Mouse (Mus musculus) forebrain, embryonic 11.5 days (tissue): ENCODE measurements around the gene Akap9. TPM values are rescaled to one million over a fixed set of nuclear protein-coding genes. Genes with fewer than 3 reads are reported as not detected.
"Not testable (repeated sequence)": the region's sequence is repeated elsewhere in the genome, so short reads cannot be mapped to it uniquely, and the experiment has no call there.

Experiments used
- ATAC-seq: fragments of 200-750 bp; cut with Nextera tagmentation; replicated peaks from 2 replicates; pipeline ENCODE4 v1.8.0; 2017; ENCODE audit warnings: moderate TSS enrichment; ENCODE audit not compliant: low FRiP score
- DNase-seq: peaks from one replicate; pipeline ENCODE4 v3.0.0-alpha.2; 2017; ENCODE audit warnings: low spot score
- H3K27ac ChIP-seq: fragments of 300-500 bp; sonication (generic); 2 replicates; pipeline ENCODE4 v1.5.1; 2014; ENCODE audit warnings: low read depth, low read length
- H3K27me3 ChIP-seq: fragments of 300-500 bp; sonication (generic); 2 replicates; pipeline ENCODE4 v1.6.1; 2014; ENCODE audit warnings: mild to moderate bottlenecking, low read length, mixed read lengths; ENCODE audit not compliant: control insufficient read depth, insufficient read depth
- H3K36me3 ChIP-seq: fragments of 300-500 bp; sonication (generic); 2 replicates; pipeline ENCODE4 v1.6.1; 2014; ENCODE audit warnings: mild to moderate bottlenecking, low read length, moderate library complexity, mixed read lengths; ENCODE audit not compliant: control insufficient read depth, insufficient read depth
- H3K4me1 ChIP-seq: fragments of 300-500 bp; sonication (generic); replicated peaks from 2 replicates; pipeline ENCODE4 v1.6.1; 2014; ENCODE audit warnings: low read length, mixed read lengths; ENCODE audit not compliant: control insufficient read depth, insufficient read depth
- H3K4me2 ChIP-seq: fragments of 300-500 bp; sonication (generic); 2 replicates; pipeline ENCODE4 v1.6.1; 2014; ENCODE audit warnings: low read depth, mild to moderate bottlenecking, low read length, moderate library complexity, mixed read lengths; ENCODE audit not compliant: severe bottlenecking
- H3K4me3 ChIP-seq: fragments of 300-500 bp; sonication (generic); 2 replicates; pipeline ENCODE4 v1.5.1; 2014; ENCODE audit warnings: low read depth, low read length
- H3K9ac ChIP-seq: fragments of 300-500 bp; sonication (generic); 2 replicates; pipeline ENCODE4 v1.6.1; 2014; ENCODE audit warnings: low read length
- H3K9me3 ChIP-seq: fragments of 300-500 bp; sonication (generic); 2 replicates; pipeline ENCODE4 v1.6.1; 2016; ENCODE audit warnings: low read length, mixed read lengths; ENCODE audit not compliant: control insufficient read depth
- WGBS: fragments of 180-500 bp; shearing (Covaris S2); extraction: QIAGEN DNeasy Blood & Tissue Kit; methylation state at CpG from one replicate; pipeline ENCODE4 v1.1.7; 2014; 5-methylcytosine and 5-hydroxymethylcytosine counted together
- polyA plus RNA-seq: library from polyadenylated mRNA; unstranded; fragments of >200 nt; fragmentation: Nextera tagmentation; extraction: Ambion mirVana; gene quantifications from 2 replicates; pipeline ENCODE4 v1.2.1, GENCODE M21; 2014

Akap9 gene
- polyA plus RNA-seq: 181 and 182 TPM in 2 replicates

DNA sequence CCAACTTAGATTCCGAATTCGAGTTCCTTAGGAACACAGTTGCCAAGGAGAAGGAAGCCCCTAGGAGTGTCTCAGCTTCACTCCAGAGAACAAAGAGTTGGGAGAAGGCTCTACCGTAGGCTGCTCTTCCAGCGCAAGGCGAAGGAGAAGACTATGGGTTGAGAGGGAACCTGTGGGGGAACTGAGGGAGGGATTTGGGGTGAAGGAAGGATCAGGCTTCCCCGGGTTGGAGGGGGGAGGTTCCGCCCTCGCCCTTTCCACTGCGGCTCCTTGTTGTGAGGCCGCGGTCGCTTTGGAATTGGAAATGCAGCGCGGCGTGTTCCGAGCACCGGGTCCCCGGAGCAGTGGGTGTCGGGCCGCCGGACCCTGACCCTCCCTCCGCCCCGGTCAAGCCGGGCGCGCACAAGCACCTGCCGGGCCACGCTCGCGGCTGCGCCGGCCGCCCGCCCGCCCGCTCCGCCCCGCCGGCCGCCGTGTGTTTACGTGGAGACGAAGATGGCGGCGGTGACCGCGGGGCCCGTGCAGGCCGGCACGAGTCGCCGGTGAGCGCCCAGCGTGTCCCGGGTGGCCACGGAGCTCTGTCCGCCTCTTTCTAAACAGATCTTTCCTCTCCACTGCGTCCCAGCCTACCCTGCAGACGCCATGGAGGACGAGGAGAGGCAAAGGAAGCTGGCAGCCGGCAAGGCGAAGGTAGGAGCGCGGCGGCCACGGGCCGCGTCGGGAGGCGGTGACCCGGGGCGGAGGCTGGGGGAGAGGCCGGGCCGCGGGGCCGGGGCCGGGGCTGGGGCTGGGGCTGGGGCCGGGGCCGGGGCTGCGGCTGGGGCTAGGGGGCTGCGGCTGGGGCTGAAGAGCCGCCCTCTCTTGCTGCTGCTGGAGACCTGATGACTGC is at the start of gene Akap9:
Akap9 (plus strand) TSS at position 254 of the 889 bp plus-strand sequence.
- peak within 1 kb of the TSS; percentile 89 for H3K4me3 ChIP-seq
- H3K36me3 ChIP-seq: no peaks in the 10 kb centered on the region
- H3K9me3 ChIP-seq: no peaks in the 10 kb centered on the region
- no peaks in the 10 kb centered on the region for H3K27me3 ChIP-seq
- peaks cover 6% of the 10 kb centered on the region for H3K4me1 ChIP-seq
- peak; percentile 88 for DNase-seq
- WGBS: under 1% methylated on average over 65 of the region's 82 CpGs
- peak within 1 kb of the TSS; percentile 93 for H3K27ac ChIP-seq
- H3K9ac ChIP-seq: peak within 1 kb of the TSS; percentile 98
- peak within 1 kb of the TSS; percentile 45 for H3K4me2 ChIP-seq
- ATAC-seq: peak; percentile 87

DNA sequence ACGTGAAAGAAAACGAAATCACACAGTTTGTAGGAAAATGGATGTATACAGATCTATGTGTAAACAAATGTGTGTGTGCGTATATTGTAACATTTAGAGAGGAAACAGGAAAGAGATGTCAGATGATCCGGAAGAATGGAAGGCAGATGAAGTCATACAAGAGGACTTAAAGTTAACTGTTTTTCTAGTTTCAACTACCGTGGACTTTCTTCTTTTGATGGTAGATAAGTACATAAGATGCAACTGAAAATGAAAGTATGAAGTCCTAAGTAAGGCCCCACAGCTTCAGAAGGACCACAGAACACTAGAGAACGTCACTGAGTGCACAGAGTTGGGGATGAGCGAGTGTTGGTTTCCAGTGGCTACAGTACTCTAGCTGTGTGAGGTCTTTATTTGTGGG is 41.0 kb upstream of the Akap9 start:
- H3K27me3 ChIP-seq, H3K9ac ChIP-seq, H3K4me3 ChIP-seq, H3K9me3 ChIP-seq, H3K36me3 ChIP-seq, DNase-seq, ATAC-seq, H3K4me1 ChIP-seq, H3K4me2 ChIP-seq, H3K27ac ChIP-seq: not testable (repeated sequence)
- 84% methylated on average over 7 of the region's 7 CpGs for WGBS

DNA sequence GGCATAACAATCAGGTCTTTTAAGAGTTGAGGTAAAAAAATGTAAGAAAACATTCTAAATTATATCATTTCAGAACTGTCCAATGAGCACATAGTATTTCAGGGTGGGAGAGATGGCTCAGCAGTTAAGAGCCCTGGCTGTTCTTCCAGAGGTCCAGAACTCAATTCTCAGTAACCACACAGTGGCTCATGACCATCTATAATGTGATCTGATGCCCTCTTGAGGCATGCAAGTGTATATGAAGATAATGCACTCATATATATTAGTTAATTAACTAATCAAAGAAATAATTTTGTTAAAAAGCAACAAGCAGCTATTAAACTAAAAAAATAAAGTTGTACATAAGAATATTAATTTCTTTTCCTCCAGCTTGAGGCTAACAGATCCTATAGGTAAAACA is 38.7 kb upstream of the Akap9 start:
- H3K9ac ChIP-seq: no peak overlapping the region

GRCm38 (mm10) chr5:3893459-3894293 is 34.2 kb upstream of the Akap9 start, which contains the start of gene Mterf1a:
TSS of gene Mterf1a (minus strand) at chr5:3893933.
- not testable (repeated sequence) for DNase-seq
- 11% methylated on average over 7 of the region's 47 CpGs for WGBS
- ATAC-seq: peak; percentile 100

More for the DNA sequence above, 38.7 kb upstream of the Akap9 start:
- Histone ChIP-seq H3K27me3 (no peaks in the 10 kb centered on the region), H3K4me1 (no peaks in the 10 kb centered on the region), H3K36me3 (no peaks in the 10 kb centered on the region), H3K4me3 (no peak overlapping the region), H3K9me3 (no peaks in the 10 kb centered on the region), H3K4me2 (no peak overlapping the region), H3K27ac (no peak overlapping the region)
- ATAC-seq (no peak), DNase-seq (no peak)

GRCm38 (mm10) chr5:3894294-3894619 is 33.6 kb upstream of the Akap9 start:
- WGBS: 95% methylated on average over 4 of the region's 4 CpGs
- not testable (repeated sequence) for ATAC-seq, H3K36me3 ChIP-seq, H3K4me1 ChIP-seq, H3K27ac ChIP-seq, H3K4me3 ChIP-seq, H3K9ac ChIP-seq, H3K9me3 ChIP-seq, H3K4me2 ChIP-seq, H3K27me3 ChIP-seq, DNase-seq

More at GRCm38 (mm10) chr5:3893459-3894293, 34.2 kb upstream of the Akap9 start, which contains the start of gene Mterf1a:
- Histone ChIP-seq H3K9ac (peak within 1 kb of the TSS; percentile 20; the same call in 1 of the 2 replicates), H3K4me3 (peak within 1 kb of the TSS; percentile 35), H3K4me2 (peak within 1 kb of the TSS; percentile 43)
- not testable (repeated sequence) for H3K9me3 ChIP-seq, H3K36me3 ChIP-seq, H3K27ac ChIP-seq, H3K27me3 ChIP-seq, H3K4me1 ChIP-seq

DNA sequence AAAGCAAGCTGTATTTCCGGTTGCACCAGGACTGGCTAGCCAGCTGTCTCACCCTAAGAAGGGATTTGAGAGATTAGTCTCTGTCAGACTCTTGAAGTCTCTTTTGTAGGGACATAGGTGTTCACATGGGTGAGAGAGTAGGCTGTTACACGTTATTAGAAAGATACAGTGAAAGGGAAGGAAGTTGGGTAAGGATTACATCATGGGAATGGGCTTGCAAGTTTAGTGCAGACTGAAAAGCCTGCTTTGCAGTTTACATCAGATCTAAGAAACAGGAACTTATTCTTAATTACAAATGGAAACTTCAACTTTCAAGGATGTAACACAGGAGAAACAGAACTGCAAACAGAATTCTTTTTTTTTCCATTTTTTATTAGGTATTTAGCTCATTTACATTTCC is 22.4 kb upstream of the Akap9 start:
- DNase-seq (no peak), ATAC-seq (no peak)
- 65% methylated on average over 2 of the region's 2 CpGs for WGBS
- Histone ChIP-seq H3K27ac (no peak overlapping the region), H3K9ac (no peak overlapping the region), H3K4me3 (no peak overlapping the region), H3K4me2 (no peak overlapping the region), H3K36me3 (no peaks in the 10 kb centered on the region), H3K9me3 (no peaks in the 10 kb centered on the region), H3K4me1 (no peaks in the 10 kb centered on the region), H3K27me3 (no peaks in the 10 kb centered on the region)

GRCm38 (mm10) chr5:3922350-3922749 is 5.5 kb upstream of the Akap9 start:
- ATAC-seq (no peak), DNase-seq (no peak)
- Histone ChIP-seq H3K4me2 (no peak overlapping the region), H3K4me1 (no peaks in the 10 kb centered on the region), H3K9ac (no peak overlapping the region), H3K27ac (no peak overlapping the region), H3K27me3 (no peaks in the 10 kb centered on the region), H3K9me3 (no peaks in the 10 kb centered on the region), H3K4me3 (no peak overlapping the region), H3K36me3 (no peaks in the 10 kb centered on the region)
- 83% methylated on average over 2 of the region's 2 CpGs for WGBS

- H3K27ac ChIP-seq: no peak overlapping the region
- H3K27me3 ChIP-seq: no peaks in the 10 kb centered on the region
- H3K9ac ChIP-seq: no peak overlapping the region
- 32% methylated on average over 4 of the region's 4 CpGs for WGBS
- no peaks in the 10 kb centered on the region for H3K36me3 ChIP-seq
- peaks cover 6% of the 10 kb centered on the region for H3K4me1 ChIP-seq
- no peak for ATAC-seq
- no peak for DNase-seq
- H3K4me3 ChIP-seq: no peak overlapping the region
- no peaks in the 10 kb centered on the region for H3K9me3 ChIP-seq
- no peak overlapping the region for H3K4me2 ChIP-seq
These were observed 1.2 kb upstream of the Akap9 start for GRCm38 (mm10) chr5:3926666-3927065.
